Mouse (Mus musculus) MN1 (cell line): ENCODE results near the gene Bsph2.

Source experiments
- DNase-seq: peaks from one replicate; pipeline ENCODE4 v3.0.0-alpha.2; 2016; ENCODE audit warnings: low spot score

The Bsph2 gene

DNA sequence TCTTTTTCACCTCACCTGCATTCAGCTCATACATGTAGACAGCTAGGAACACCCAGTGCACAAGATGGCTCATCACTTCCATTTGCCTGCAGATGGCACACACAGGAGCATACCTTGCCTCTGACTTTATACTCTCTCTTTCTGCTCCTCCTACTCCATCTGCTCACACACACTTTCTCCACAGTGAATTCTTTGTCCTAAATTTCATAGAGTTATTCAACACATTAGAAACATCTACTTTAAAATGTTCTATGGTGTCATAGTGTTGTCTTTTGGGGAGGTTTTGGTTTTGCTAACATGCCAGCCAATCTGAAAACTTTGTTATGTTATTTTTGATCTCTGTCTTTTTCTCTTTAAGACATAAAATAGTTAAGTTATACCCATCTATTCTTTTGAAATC, at the start of gene Bsph2:
TSS of gene Bsph2 (minus strand) at position 101 of the 400 bp plus-strand sequence.
- no peak for DNase-seq

DNA sequence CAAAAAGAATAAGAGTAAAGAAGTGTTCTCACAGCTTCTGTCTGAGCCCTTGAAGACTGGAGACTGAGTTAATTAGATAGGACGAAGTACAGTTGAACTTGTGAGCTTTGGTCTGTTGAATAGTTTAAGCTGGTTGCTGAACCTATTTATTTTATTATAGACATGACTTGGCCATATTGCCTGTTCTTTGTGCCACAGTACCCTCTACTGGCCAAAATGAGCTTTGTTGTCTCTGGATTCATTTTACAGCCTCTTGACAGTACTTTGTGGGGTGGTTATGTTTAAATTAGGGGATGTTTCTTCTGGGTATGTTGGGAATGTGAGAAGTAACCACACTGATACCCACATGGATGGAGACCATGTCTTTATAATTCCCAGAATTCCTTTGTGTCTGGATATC, 59.3 kb downstream of the Bsph2 start:
- peak; percentile 9 for DNase-seq
